Mouse (Mus musculus) myocyte (in vitro differentiated cells): Measurements from ENCODE around the gene Rasgrf1. TPM values are rescaled to one million over a fixed set of nuclear protein-coding genes. Genes with fewer than 3 reads are reported as not detected.
"Not testable (repeated sequence)": the region's sequence is repeated elsewhere in the genome, so short reads cannot be mapped to it uniquely, and the experiment has no call there.

Experiments used
- H3K27me3 ChIP-seq: one replicate; pipeline ENCODE4 v1.6.1; 2011; ENCODE audit not compliant: control insufficient read depth, insufficient read depth, insufficient read length
- H3K36me3 ChIP-seq: one replicate; pipeline ENCODE4 v1.6.1; 2011; ENCODE audit not compliant: control insufficient read depth, insufficient read depth
- H3K4me2 ChIP-seq: one replicate; pipeline ENCODE4 v1.6.1; 2011; ENCODE audit warnings: low read depth, control low read depth
- H3K4me3 ChIP-seq: one replicate; pipeline ENCODE4 v1.5.1; 2011; ENCODE audit warnings: mild to moderate bottlenecking, control low read depth, moderate library complexity
- H3K79me2 ChIP-seq: one replicate; pipeline ENCODE4 v1.6.1; 2011; ENCODE audit not compliant: control insufficient read depth, insufficient read depth
- H3ac ChIP-seq: one replicate; pipeline ENCODE4 v1.6.1; 2011; ENCODE audit not compliant: control insufficient read depth, insufficient read length
- CEBPB ChIP-seq: IDR thresholded peaks from 2 replicates; pipeline ENCODE4 v1.6.1; 2011; ENCODE audit warnings: mild to moderate bottlenecking, moderate library complexity; ENCODE audit not compliant: poor library complexity, insufficient read depth, severe bottlenecking
- E2F4 ChIP-seq: IDR thresholded peaks from one replicate; pipeline ENCODE4 v1.6.1; 2011; ENCODE audit warnings: mild to moderate bottlenecking, control low read depth, moderate library complexity; ENCODE audit not compliant: insufficient read depth
- MAX ChIP-seq: IDR thresholded peaks from one replicate; pipeline ENCODE4 v1.6.1; 2011; ENCODE audit warnings: low read depth, mild to moderate bottlenecking, control low read depth
- MYOD1 ChIP-seq, 3 experiments: IDR thresholded peaks; one replicate each; pipeline ENCODE4 v1.6.1; 2011; ENCODE audit warnings: control low read depth in 2 of 3, low read depth in 2 of 3, mild to moderate bottlenecking in 2 of 3, moderate library complexity in 1 of 3; ENCODE audit not compliant: insufficient read length in 2 of 3, control insufficient read depth in 1 of 3
- MYOG ChIP-seq, 3 experiments: IDR thresholded peaks; one replicate each; pipeline ENCODE4 v1.6.1; 2011; ENCODE audit warnings: control low read depth in 2 of 3, low read depth in 2 of 3, mild to moderate bottlenecking in 2 of 3; ENCODE audit not compliant: insufficient read length in 2 of 3, control insufficient read depth in 1 of 3, insufficient read depth in 1 of 3
- POLR2A ChIP-seq: IDR thresholded peaks from one replicate; pipeline ENCODE4 v1.6.1; 2011; ENCODE audit warnings: low read depth, mild to moderate bottlenecking, control low read depth, moderate library complexity; ENCODE audit not compliant: insufficient read length
- POLR2AphosphoS2 ChIP-seq: IDR thresholded peaks from one replicate; pipeline ENCODE4 v1.6.1; 2011; ENCODE audit warnings: low read depth, control low read depth; ENCODE audit not compliant: insufficient read length
- REST ChIP-seq: IDR thresholded peaks from one replicate; pipeline ENCODE4 v1.6.1; 2011; ENCODE audit warnings: mild to moderate bottlenecking, control low read depth, moderate library complexity; ENCODE audit not compliant: insufficient read depth, insufficient read length
- SRF ChIP-seq: IDR thresholded peaks from one replicate; pipeline ENCODE4 v1.6.1; 2011; ENCODE audit warnings: low read depth; ENCODE audit not compliant: control insufficient read depth, insufficient read length
- TCF12 ChIP-seq: IDR thresholded peaks from one replicate; pipeline ENCODE4 v1.6.1; 2011; ENCODE audit warnings: mild to moderate bottlenecking, control low read depth; ENCODE audit not compliant: poor library complexity, insufficient read depth, severe bottlenecking
- TCF3 ChIP-seq: IDR thresholded peaks from one replicate; pipeline ENCODE4 v1.6.1; 2011; ENCODE audit warnings: low read depth, control low read depth; ENCODE audit not compliant: insufficient read length
- USF1 ChIP-seq: IDR thresholded peaks from one replicate; pipeline ENCODE4 v1.6.1; 2011; ENCODE audit warnings: low read depth, mild to moderate bottlenecking, control low read depth, moderate library complexity
- polyA plus RNA-seq: library from polyadenylated mRNA; unstranded; fragments of >200 nt; fragmentation: generic; extraction: Trizol; gene quantifications from one replicate; pipeline ENCODE4 v1.2.1, GENCODE M21; 2012; ENCODE audit warnings: missing spikeins

Rasgrf1 gene
- polyA plus RNA-seq, 1 experiment, result not detected

- Histone ChIP-seq H3K79me2 (no peaks in the 10 kb centered on the region), H3K36me3 (no peaks in the 10 kb centered on the region), H3K27me3 (no peaks in the 10 kb centered on the region), H3K4me3 (no peak overlapping the region), H3ac (no peak overlapping the region), H3K4me2 (no peak overlapping the region)
- TF ChIP-seq SRF (no peak), TCF3 (no peak), POLR2AphosphoS2 (no peak), POLR2A (no peak), E2F4 (no peak), TCF12 (no peak), CEBPB (no peak), USF1 (no peak)
Observed at GRCm38 (mm10) chr9:90036313-90036712, 126.6 kb downstream of the Rasgrf1 start.

DNA sequence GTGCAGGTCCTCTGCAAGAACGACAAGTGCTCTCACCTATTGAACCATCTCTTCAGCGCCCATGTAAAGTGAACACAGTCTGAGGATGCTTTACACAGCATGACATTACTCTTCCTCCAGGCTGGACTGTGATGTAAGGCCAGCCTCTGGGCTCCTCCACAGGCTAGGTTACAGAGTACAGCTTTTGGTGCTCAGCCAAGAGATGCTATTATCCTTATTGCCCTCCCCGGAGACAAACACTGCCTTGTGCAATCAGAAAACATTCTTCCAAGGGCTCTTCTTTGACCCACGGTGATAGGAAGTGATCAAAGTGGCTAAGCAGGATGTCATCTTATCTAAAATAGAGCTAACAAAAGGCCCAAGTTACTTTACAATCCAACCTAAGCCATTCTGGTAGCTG, 128.8 kb downstream of the Rasgrf1 start:
- H3K79me2 ChIP-seq, result no peaks in the 10 kb centered on the region
- no peak overlapping the region for H3ac ChIP-seq
- H3K27me3 ChIP-seq, result no peaks in the 10 kb centered on the region
- no peak overlapping the region for H3K4me3 ChIP-seq
- TF ChIP-seq REST, result no peak
- TF ChIP-seq MAX, result no peak
- no peak for TF ChIP-seq TCF12
- no peak for TF ChIP-seq POLR2A
- TF ChIP-seq MYOG (IDR thresholded peaks at IDR 0.05; ENCODE audit: control insufficient read depth in 1 of 3, insufficient read depth in 1 of 3, insufficient read length in 2 of 3, low read depth in 2 of 3), result no peak
- TF ChIP-seq POLR2AphosphoS2, result no peak
- TF ChIP-seq MYOD1 (IDR thresholded peaks at IDR 0.05; ENCODE audit: control insufficient read depth in 1 of 3, insufficient read length in 2 of 3, low read depth in 2 of 3), result no peak
- no peak for TF ChIP-seq SRF
- TF ChIP-seq CEBPB, result no peak
- no peak for TF ChIP-seq USF1
- no peak for TF ChIP-seq TCF3
- no peak for TF ChIP-seq E2F4
- H3K4me2 ChIP-seq, result no peak overlapping the region
- H3K36me3 ChIP-seq, result no peaks in the 10 kb centered on the region

DNA sequence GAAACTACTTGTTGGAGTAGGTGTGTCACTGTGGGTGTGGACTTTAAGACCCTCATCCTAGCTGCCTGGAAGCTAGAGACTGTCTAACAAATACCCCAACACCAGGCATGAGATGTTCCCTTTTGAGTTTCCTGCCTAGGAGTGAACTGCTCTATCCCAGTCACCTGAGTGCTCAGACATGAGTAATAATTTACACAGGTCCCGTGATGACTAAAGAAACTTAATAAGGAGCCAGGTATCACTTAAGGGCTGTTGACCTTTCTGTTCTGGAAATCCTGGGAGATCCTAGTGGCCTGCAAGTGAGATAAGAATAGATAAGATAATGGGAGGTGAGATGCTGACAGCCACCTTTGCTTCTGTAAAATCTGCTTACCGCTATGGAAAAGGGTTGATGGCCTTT, 131.2 kb downstream of the Rasgrf1 start:
- Histone ChIP-seq H3K79me2 (no peaks in the 10 kb centered on the region), H3K36me3 (no peaks in the 10 kb centered on the region), H3K4me2 (no peak overlapping the region), H3K27me3 (no peaks in the 10 kb centered on the region), H3ac (no peak overlapping the region), H3K4me3 (no peak overlapping the region)
- TF ChIP-seq E2F4 (no peak), POLR2AphosphoS2 (no peak), POLR2A (no peak), CEBPB (no peak), MAX (no peak), MYOG (IDR thresholded peaks at IDR 0.05; ENCODE audit: control insufficient read depth in 1 of 3, insufficient read depth in 1 of 3, insufficient read length in 2 of 3, low read depth in 2 of 3) (no peak), USF1 (no peak), TCF12 (no peak), REST (no peak), TCF3 (no peak), MYOD1 (IDR thresholded peaks at IDR 0.05; ENCODE audit: control insufficient read depth in 1 of 3, insufficient read length in 2 of 3, low read depth in 2 of 3) (no peak)

DNA sequence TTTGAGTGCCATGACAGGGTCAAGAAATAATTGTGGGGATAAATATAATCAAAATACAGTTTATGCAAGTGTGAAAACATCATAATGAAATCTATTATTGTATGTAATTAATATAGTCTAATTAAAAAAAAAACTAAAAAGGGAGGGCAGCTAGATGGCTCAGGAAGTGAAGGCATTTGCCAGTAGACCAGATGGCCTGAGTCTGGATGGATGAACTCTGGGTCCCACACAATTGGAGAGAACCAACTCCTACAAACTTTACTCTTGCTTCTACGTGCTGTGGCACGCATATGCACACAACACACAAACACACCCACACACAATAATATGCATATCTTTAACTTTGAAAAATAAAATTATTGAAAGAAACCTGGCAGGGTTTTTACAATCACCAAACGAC, 131.8 kb downstream of the Rasgrf1 start:
- Histone ChIP-seq H3ac (no peak overlapping the region), H3K27me3 (no peaks in the 10 kb centered on the region), H3K4me3 (no peak overlapping the region), H3K36me3 (no peaks in the 10 kb centered on the region), H3K79me2 (no peaks in the 10 kb centered on the region), H3K4me2 (no peak overlapping the region)
- TF ChIP-seq POLR2AphosphoS2, result no peak
- TF ChIP-seq MYOD1 (IDR thresholded peaks at IDR 0.05; ENCODE audit: control insufficient read depth in 1 of 3, insufficient read length in 2 of 3, low read depth in 2 of 3), result no peak
- no peak for TF ChIP-seq TCF3
- TF ChIP-seq REST, result no peak
- TF ChIP-seq TCF12, result no peak
- no peak for TF ChIP-seq MYOG (IDR thresholded peaks at IDR 0.05; ENCODE audit: control insufficient read depth in 1 of 3, insufficient read depth in 1 of 3, insufficient read length in 2 of 3, low read depth in 2 of 3)

DNA sequence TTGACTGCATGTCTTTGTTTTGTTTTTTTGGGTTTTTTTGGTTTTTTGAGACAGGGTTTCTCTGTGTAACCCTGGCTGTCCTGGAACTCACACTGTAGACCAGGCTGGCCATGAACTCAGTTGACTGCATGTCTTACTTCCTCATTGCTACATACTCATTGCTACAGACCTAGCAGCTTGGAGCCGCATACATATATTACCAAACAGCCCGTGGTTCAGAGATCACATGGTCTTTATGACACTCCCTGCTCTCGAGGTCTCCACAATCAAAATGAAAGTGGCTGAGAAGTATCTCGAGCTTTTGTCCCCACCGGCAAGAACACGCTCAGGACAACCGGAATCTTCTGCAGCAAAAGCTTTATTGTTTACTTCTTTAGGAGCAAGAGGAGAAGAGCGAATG, 133.2 kb downstream of the Rasgrf1 start:
- not testable (repeated sequence) for H3K4me2 ChIP-seq, H3K36me3 ChIP-seq, H3K27me3 ChIP-seq, H3K79me2 ChIP-seq, H3ac ChIP-seq, H3K4me3 ChIP-seq

DNA sequence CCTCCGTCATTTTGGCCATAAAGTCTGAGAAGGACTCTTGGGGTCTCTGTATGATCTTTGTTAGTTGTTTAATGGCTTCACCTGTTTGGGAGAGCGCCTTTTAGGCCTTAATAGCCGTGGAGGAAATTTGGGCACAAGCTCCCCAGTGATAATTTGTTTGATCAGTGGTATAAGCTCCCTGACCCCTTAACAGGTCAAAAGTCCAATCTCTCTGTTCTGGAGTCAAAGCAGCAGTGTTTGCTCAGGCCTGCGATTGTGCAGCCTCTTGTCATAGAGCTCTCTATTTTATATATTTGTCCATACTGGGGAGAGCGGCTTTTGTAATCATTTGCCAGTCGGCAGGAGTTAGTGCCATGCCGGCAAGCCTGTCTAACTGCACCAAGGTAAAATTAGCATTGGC, 135.5 kb downstream of the Rasgrf1 start:
- no peak overlapping the region for H3ac ChIP-seq
- H3K27me3 ChIP-seq, result no peaks in the 10 kb centered on the region
- no peaks in the 10 kb centered on the region for H3K79me2 ChIP-seq
- no peaks in the 10 kb centered on the region for H3K36me3 ChIP-seq
- H3K4me3 ChIP-seq, result no peak overlapping the region
- no peak overlapping the region for H3K4me2 ChIP-seq
- TF ChIP-seq MYOD1 (IDR thresholded peaks at IDR 0.05; ENCODE audit: control insufficient read depth in 1 of 3, insufficient read length in 2 of 3, low read depth in 2 of 3) (no peak), E2F4 (no peak), POLR2A (no peak), POLR2AphosphoS2 (no peak), MAX (no peak), REST (no peak), SRF (no peak), TCF3 (no peak), TCF12 (no peak), MYOG (IDR thresholded peaks at IDR 0.05; ENCODE audit: control insufficient read depth in 1 of 3, insufficient read depth in 1 of 3, insufficient read length in 2 of 3, low read depth in 2 of 3) (no peak), CEBPB (no peak), USF1 (no peak)
